Mouse (Mus musculus): ENCODE results near the gene Sohlh2. TPM values are rescaled to one million over a fixed set of nuclear protein-coding genes. Genes with fewer than 3 reads are reported as not detected.

Gene Sohlh2
- not detected in 2 replicates for polyA plus RNA-seq (2012; ENCODE audit: low replicate concordance)

DNA sequence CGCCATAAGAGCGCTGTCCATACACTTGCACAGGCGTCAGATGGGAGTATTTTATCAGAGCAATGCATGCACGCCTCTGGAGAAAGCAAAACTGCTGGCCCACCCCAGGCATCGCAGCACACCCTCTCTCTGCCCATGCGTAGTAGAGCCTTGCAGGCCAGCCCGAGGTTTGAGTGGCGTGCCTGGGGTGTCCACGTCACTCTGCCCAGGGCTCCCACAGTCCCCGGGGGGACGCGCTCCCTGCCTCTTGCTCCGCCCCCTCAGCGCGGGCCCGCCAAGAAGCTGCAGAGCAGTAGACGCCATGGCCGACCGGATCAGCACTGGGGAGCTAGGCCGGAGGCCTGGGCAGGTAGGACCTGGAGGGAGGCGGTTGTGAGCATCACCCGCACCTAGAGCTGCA, at the start of gene Sohlh2:
Gene Sohlh2 (plus strand): TSS at position 263 of the 400 bp plus-strand sequence.

DNA sequence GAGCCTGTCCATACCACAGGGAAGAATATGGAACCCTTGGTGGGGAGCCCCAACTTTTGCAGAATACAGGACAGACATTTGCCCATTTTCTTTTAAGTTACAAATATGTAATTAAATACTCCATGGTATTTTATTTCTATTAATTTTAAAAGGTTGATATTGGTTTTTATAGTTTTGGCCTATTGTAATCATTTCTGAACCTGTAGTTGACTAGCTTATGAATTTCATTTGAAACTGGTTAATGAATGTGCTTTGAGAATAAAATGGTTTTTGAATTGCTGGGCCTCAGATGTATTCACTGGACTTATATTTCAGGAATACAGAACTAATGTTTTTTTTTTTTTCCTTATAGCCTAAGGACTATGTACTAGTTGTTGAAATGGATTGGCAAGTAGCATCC, 44.8 kb upstream of the Sohlh2 start, which contains the start of gene Ccdc169:
Gene Ccdc169 (plus strand): TSS at position 301 of the 400 bp plus-strand sequence.

DNA sequence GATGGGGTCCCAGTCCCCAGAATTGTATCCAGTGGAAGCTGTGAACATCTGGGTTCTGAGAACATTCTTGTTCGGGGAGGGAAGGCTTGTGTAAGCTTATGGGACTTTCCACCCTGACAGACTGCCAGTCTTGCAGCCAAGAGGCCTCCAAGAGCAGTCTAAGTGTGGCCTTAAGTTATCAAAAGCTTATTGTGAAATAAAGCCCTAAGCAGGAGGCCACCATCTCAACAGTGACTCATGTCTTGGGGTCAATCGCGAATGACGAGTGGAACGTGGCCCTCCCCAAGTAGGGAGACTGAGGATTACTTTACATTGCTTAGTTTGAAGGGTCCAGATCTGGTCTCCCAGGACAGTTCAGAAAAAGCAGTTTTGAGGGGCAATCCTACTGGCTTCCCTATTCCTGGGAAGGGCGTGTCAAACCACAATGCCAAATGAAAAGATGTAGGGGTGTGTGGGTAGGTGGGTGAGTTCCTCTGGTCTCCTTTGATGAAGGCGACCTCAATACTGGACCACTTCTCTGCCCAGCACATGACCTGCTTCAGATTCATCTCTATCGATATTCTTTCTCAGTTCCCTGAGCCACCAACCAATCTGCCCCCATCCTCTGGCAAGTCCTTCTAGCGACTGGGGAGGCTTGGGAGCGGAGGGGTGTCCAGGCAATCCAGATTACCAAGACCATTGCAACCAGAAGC, 60.0 kb downstream of the Sohlh2 start, which contains the start of gene Dclk1:
Gene Dclk1 (plus strand): TSS at position 635 of the 692 bp plus-strand sequence.

Other genes with a start within 250 kb of the Sohlh2 start
- 0.26 TPM in 1 of 2 replicates, not detected in the other for gene Ccna1, start 126.5 kb upstream of the Sohlh2 start, polyA plus RNA-seq (2012; ENCODE audit: low replicate concordance)
- gene Spg20, start 69.9 kb upstream of the Sohlh2 start, polyA plus RNA-seq (2012; ENCODE audit: low replicate concordance): 8.9 and 9.8 TPM in 2 replicates
- not detected in 2 replicates for gene Ccdc169, start 44.7 kb upstream of the Sohlh2 start, polyA plus RNA-seq (2012; ENCODE audit: low replicate concordance)
- gene Dclk1, start 60.3 kb downstream of the Sohlh2 start, polyA plus RNA-seq (2012; ENCODE audit: low replicate concordance): 0.36 and 0.99 TPM in 2 replicates